Mouse (Mus musculus) embryonic facial prominence, embryonic 14.5 days (tissue): ENCODE data around the gene Smg9. TPM values are rescaled to one million over a fixed set of nuclear protein-coding genes. Genes with fewer than 3 reads are reported as not detected.

Experiments used
- ATAC-seq: fragments of 200-750 bp; cut with Nextera tagmentation; 2 replicates; pipeline ENCODE4 v1.8.0; 2017; ENCODE audit warnings: low read depth, moderate number of reproducible peaks, moderate TSS enrichment
- DNase-seq: peaks from one replicate; pipeline ENCODE4 v3.0.0-alpha.2; 2015; ENCODE audit warnings: low spot score
- H3K27ac ChIP-seq: fragments of 300-500 bp; sonication (generic); replicated peaks from 2 replicates; pipeline ENCODE4 v1.5.1; 2014; ENCODE audit warnings: low read depth, mild to moderate bottlenecking, low read length, moderate library complexity
- H3K27me3 ChIP-seq: fragments of 300-500 bp; sonication (generic); replicated peaks from 2 replicates; pipeline ENCODE4 v1.6.1; 2014; ENCODE audit warnings: low read length; ENCODE audit not compliant: control insufficient read depth, insufficient read depth
- H3K36me3 ChIP-seq: fragments of 300-500 bp; sonication (generic); 2 replicates; pipeline ENCODE4 v1.6.1; 2014; ENCODE audit warnings: low read length, mixed read lengths; ENCODE audit not compliant: control insufficient read depth, insufficient read depth
- H3K4me1 ChIP-seq: fragments of 300-500 bp; sonication (generic); 2 replicates; pipeline ENCODE4 v1.6.1; 2014; ENCODE audit warnings: antibody characterized with exemption, low read length; ENCODE audit not compliant: control insufficient read depth, insufficient read depth
- H3K4me2 ChIP-seq: fragments of 300-500 bp; sonication (generic); 2 replicates; pipeline ENCODE4 v1.6.1; 2014; ENCODE audit warnings: low read depth, mild to moderate bottlenecking, low read length, moderate library complexity, mixed read lengths
- H3K4me3 ChIP-seq: fragments of 300-500 bp; sonication (generic); 2 replicates; pipeline ENCODE4 v1.5.1; 2014; ENCODE audit warnings: low read depth, mild to moderate bottlenecking, low read length
- H3K9ac ChIP-seq: fragments of 300-500 bp; sonication (generic); 2 replicates; pipeline ENCODE4 v1.6.1; 2014; ENCODE audit warnings: low read depth, mild to moderate bottlenecking, low read length, moderate library complexity, mixed read lengths
- H3K9me3 ChIP-seq: fragments of 300-500 bp; sonication (generic); 2 replicates; pipeline ENCODE4 v1.6.1; 2016; ENCODE audit warnings: low read length; ENCODE audit not compliant: control insufficient read depth
- WGBS: fragments of 180-500 bp; shearing (Covaris S2); extraction: QIAGEN DNeasy Blood & Tissue Kit; methylation state at CpG from one replicate; pipeline ENCODE4 v1.1.7; 2014; 5-methylcytosine and 5-hydroxymethylcytosine counted together
- polyA plus RNA-seq: library from polyadenylated mRNA; unstranded; fragments of >200 nt; fragmentation: Nextera tagmentation; extraction: Ambion mirVana; gene quantifications from 2 replicates; pipeline ENCODE4 v1.2.1, GENCODE M21; 2014

The Smg9 gene
- polyA plus RNA-seq, 1 experiment from 2014 or later, result 17.6 TPM

- H3K4me3 ChIP-seq, result no peak overlapping the region
- H3K27ac ChIP-seq, result no peak overlapping the region
- H3K9ac ChIP-seq, result no peak overlapping the region
- ATAC-seq, result no peak
- 72% methylated on average over 8 of the region's 8 CpGs for WGBS
- H3K9me3 ChIP-seq, result no peaks in the 10 kb centered on the region
- H3K4me2 ChIP-seq, result no peak overlapping the region
- no peaks in the 10 kb centered on the region for H3K4me1 ChIP-seq
- no peak for DNase-seq
- H3K36me3 ChIP-seq, result peaks cover 21% of the 10 kb centered on the region
- H3K27me3 ChIP-seq, result no peaks in the 10 kb centered on the region
Observed at GRCm38 (mm10) chr7:24422251-24422650, 22.8 kb downstream of the Smg9 start.

DNA sequence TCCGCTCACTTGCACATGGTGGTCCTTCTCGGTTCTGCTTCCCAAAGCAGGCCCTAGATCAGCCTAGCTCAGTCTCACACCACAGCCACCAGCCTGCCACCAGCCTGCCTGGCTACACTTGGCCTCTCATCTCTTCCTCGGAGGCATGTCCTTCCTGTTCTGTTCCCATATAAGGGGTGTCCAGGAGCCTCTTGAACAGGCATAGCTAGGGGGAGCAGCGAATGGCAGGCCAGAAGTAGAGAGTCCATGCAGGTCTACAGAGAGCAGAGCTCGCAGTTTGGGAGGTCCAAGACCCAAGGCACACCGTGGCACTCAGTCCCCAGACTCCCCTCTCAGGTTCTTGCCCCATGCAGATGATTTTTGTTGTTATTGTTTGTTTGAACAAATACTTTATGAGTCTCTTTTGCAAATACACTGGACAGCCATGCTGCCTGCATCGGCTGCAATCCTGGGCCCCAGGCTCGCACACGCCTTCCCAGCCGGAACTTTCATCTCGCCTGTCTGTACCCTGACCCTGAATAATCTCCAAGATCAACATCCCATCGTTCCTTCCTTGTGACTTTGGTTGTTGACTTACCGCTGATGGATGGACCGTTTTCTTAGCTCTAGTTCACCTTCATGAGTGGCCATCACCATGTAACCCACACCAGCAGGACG is 23.8 kb downstream of the Smg9 start:
- 86% methylated on average over 15 of the region's 15 CpGs for WGBS
- no peak overlapping the region for H3K9ac ChIP-seq

GRCm38 (mm10) chr7:24423956-24424732 is 24.7 kb downstream of the Smg9 start:
- no peaks in the 10 kb centered on the region for H3K4me1 ChIP-seq
- DNase-seq, result no peak
- 84% methylated on average over 9 of the region's 12 CpGs for WGBS

More for the DNA sequence above, 23.8 kb downstream of the Smg9 start:
- Histone ChIP-seq H3K4me2 (no peak overlapping the region), H3K27me3 (no peaks in the 10 kb centered on the region), H3K9me3 (no peaks in the 10 kb centered on the region), H3K4me1 (no peaks in the 10 kb centered on the region), H3K4me3 (no peak overlapping the region), H3K36me3 (peaks cover 21% of the 10 kb centered on the region), H3K27ac (no peak overlapping the region)
- ATAC-seq, result no peak
- no peak for DNase-seq

DNA sequence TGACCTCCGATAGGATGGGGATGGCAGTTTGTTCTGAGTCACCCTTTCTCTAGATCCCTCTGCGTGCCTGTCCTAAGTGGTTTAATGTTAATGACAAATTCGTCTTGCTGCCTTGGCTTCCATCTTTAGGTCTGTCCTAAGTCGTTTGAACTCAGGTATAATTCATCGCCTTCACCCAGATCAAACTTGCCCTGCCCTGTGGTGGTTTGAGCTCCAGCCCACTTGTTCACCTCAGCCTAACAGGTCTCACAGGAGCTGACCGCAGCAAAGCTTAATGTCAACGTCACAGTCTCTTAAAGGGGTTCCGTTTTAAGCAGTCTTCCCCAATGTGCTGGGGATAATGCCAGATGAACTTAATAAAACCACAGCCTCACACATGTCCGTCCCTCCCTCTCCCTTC is 26.5 kb downstream of the Smg9 start:
- WGBS, result 74% methylated on average over 9 of the region's 9 CpGs

More at GRCm38 (mm10) chr7:24423956-24424732, 24.7 kb downstream of the Smg9 start:
- Histone ChIP-seq H3K27ac (no peak overlapping the region), H3K36me3 (peaks cover 21% of the 10 kb centered on the region), H3K9me3 (no peaks in the 10 kb centered on the region), H3K9ac (0 out of 2 replicates have a peak overlapping the region, but pooled peaks have one; percentile 1), H3K27me3 (no peaks in the 10 kb centered on the region), H3K4me3 (no peak overlapping the region), H3K4me2 (no peak overlapping the region)
- ATAC-seq, result no peak

GRCm38 (mm10) chr7:24427168-24427567 is 27.7 kb downstream of the Smg9 start:
- H3K4me1 ChIP-seq, result no peaks in the 10 kb centered on the region
- no peak overlapping the region for H3K9ac ChIP-seq
- peaks cover under 1% of the 10 kb centered on the region; the same call in 1 of the 2 replicates for H3K27me3 ChIP-seq
- H3K4me2 ChIP-seq, result no peak overlapping the region
- ATAC-seq (no peak), DNase-seq (no peak)
- no peak overlapping the region for H3K4me3 ChIP-seq
- H3K9me3 ChIP-seq, result no peaks in the 10 kb centered on the region
- H3K27ac ChIP-seq, result no peak overlapping the region
- WGBS, result 93% methylated on average over 8 of the region's 8 CpGs
- H3K36me3 ChIP-seq, result peaks cover 1% of the 10 kb centered on the region; the same call in 1 of the 2 replicates

More for the DNA sequence above, 26.5 kb downstream of the Smg9 start:
- Histone ChIP-seq H3K27me3 (no peaks in the 10 kb centered on the region), H3K4me2 (no peak overlapping the region), H3K9me3 (no peaks in the 10 kb centered on the region), H3K4me3 (no peak overlapping the region), H3K9ac (no peak overlapping the region), H3K36me3 (peaks cover 14% of the 10 kb centered on the region), H3K27ac (no peak overlapping the region), H3K4me1 (no peaks in the 10 kb centered on the region)
- DNase-seq, result no peak
- ATAC-seq, result no peak

DNA sequence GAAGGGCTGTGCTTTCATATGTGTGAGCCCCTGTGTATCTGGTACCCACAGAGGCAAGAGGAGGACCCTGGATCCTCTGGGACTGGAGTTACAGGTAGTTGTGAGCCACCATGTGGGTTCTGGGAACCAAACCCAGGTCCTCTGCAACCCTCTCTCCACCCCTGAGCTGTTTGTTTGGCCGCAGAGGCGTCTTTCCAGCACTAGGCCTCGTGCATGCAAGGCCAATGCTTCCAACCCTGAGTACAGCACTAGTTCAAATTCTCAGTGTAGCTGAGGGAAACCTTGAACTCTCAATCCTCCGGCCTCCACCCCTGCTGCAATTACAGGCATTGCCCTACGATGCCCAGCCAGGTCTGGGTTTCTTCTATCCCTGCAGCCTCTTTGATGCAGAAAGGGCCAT is 29.3 kb downstream of the Smg9 start:
- Histone ChIP-seq H3K27me3 (peaks cover 4% of the 10 kb centered on the region; the same call in 1 of the 2 replicates), H3K9me3 (no peaks in the 10 kb centered on the region; the same call in 1 of the 2 replicates), H3K4me2 (no peak overlapping the region), H3K36me3 (no peaks in the 10 kb centered on the region), H3K9ac (no peak overlapping the region), H3K27ac (no peak overlapping the region), H3K4me1 (no peaks in the 10 kb centered on the region), H3K4me3 (no peak overlapping the region)
- DNase-seq, result no peak
- ATAC-seq, result no peak
- 86% methylated on average over 5 of the region's 5 CpGs for WGBS

DNA sequence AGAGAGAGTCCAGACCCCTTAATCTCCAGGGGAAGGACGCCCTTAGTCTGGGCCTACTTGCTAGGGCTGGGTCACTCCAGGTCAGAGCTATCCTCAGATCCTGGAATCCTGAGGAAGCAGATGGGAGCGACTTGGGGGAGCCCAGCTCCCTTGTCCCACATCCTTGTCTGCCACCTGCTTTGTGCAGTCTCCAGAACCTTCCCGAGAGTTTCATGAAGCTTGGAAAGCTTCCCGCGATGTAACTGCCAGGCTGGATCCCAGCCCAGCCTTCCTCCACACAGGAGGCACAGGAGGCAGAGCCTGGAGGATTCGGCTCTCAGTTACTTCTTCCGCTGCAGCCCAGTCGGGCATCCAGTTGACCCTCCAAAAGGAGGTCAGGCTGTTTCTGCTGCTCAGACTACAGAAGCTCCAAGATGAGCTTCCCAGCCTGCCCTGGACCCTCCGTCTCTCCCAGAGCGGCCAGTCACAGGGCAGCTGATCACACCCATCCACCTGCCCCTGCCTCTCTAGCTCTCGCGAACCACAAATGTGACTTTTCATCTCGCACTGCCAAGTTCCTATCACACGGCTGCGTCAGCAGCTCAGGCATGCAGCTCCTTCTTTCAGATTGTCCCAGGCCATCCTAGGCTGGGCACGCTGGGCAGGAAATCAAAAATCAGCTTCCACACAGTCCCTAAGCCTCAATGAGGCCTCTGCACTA is 30.1 kb downstream of the Smg9 start:
- Histone ChIP-seq H3K27me3 (peaks cover 4% of the 10 kb centered on the region; the same call in 1 of the 2 replicates), H3K4me3 (no peak overlapping the region), H3K9ac (peak overlapping the region; percentile 14; the same call in 1 of the 2 replicates), H3K27ac (no peak overlapping the region), H3K36me3 (no peaks in the 10 kb centered on the region), H3K4me2 (no peak overlapping the region), H3K9me3 (no peaks in the 10 kb centered on the region; the same call in 1 of the 2 replicates), H3K4me1 (no peaks in the 10 kb centered on the region)
- peak; percentile 57 for DNase-seq
- WGBS, result 60% methylated on average over 14 of the region's 16 CpGs
- peak; percentile 69; the same call in 1 of the 2 replicates for ATAC-seq

DNA sequence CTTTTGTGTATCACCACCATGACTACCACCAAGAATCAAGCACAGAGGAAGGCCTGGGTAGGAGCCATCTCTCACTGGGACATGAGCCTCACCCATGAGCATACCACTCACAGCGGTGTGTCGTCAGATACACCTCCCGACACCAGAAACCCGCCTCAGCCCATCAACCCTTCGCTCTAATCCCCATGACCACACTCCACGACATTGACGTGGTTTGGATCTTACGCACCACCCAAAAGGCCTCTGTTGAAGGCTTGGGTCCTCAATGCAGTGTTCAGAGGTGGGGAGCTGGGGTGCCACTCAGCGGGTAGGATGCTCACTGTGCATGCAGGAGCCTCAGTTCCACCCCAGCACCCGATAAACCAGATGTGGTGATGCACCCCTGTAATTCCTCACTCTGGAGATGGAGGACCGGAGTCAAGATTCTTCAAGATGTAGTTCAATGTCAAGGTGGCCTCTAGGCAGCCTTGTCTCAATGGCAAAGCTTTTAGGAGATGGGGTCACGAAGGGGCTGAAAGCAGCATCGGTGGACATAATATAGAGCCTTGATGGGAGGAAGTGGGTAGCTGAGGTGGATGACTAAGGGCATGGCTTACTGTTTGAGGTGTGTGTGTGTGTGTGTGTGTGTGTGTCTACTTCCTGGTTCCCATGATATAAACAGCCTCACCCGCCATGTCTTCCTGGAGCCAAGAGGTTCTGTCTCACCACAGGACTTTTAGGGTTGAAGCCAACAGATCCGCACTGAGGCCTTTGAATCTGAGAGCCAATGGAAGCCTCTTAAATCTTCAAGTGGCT is 31.3 kb downstream of the Smg9 start:
- ATAC-seq (no peak), DNase-seq (no peak)
- Histone ChIP-seq H3K9me3 (no peaks in the 10 kb centered on the region; the same call in 1 of the 2 replicates), H3K27ac (no peak overlapping the region), H3K4me1 (no peaks in the 10 kb centered on the region), H3K4me3 (no peak overlapping the region), H3K4me2 (no peak overlapping the region), H3K9ac (no peak overlapping the region), H3K36me3 (no peaks in the 10 kb centered on the region), H3K27me3 (peaks cover 4% of the 10 kb centered on the region; the same call in 1 of the 2 replicates)
- WGBS, result 92% methylated on average over 15 of the region's 15 CpGs
